Mouse (Mus musculus): ENCODE measurements around the gene Vps8.

DNA sequence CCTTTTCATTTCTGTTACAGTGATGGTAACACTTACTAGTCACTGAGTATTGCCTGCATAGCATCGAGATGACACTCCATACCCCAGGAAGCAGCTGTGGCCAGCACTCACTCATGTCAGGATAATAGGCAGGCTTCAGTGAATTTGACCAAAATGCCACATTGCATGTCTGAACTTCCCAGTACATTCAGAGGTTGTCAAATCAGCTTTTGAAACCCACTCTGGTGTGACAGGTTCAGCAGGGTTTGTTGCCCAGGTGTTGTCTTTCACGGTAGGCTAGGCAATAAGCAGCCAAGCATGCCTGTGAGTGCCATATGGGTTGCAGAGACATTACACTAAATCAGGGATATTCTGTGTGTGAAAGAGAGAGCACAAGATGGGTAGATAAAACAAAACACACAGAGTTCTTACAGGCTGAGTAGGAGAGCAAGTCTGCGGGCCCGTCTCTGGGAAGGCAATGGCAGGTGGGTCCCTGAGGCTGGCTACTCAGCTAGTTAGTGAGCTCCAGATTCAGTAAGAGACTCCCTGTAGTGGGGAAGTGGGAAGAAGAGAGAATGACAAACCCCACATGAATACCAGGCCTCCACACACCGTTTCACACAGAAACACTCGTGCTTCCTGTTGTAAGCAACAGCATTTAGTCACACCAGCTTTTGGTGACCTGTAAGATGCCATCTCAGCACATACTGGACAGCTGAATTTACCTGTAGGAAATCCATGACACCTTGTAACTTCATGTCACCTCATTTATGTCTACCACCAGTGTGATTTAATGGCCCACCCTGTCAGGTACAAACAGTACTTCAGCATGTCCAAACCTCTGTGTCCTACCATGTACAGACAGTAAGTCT, 203.1 kb downstream of the Vps8 start:
- TF ChIP-seq EP300 (optimal IDR thresholded peaks at IDR 0.05) (no peak), CTCF (IDR thresholded peaks at IDR 0.05; ENCODE audit: low read depth) (no peak)

All from stomach, postnatal 0 days (tissue).